Mouse (Mus musculus) liver, embryonic 14.5 days (tissue): ENCODE results near the gene Syne1. TPM values are rescaled to one million over a fixed set of nuclear protein-coding genes. Genes with fewer than 3 reads are reported as not detected.

Experiments
- ATAC-seq: fragments of 200-750 bp; cut with Nextera tagmentation; 2 replicates; pipeline ENCODE4 v1.8.0; 2017; ENCODE audit warnings: moderate number of reproducible peaks, mild to moderate bottlenecking, moderate library complexity; ENCODE audit not compliant: insufficient read depth
- DNase-seq, 3 experiments: peaks; one replicate each; pipeline ENCODE4 v3.0.0-alpha.2; 2012 to 2013; ENCODE audit warnings: low read depth in 3 of 3, low spot score in 3 of 3
- H3K27ac ChIP-seq: fragments of 300-500 bp; sonication (generic); 2 replicates; pipeline ENCODE4 v1.5.1; 2014; ENCODE audit warnings: moderate library complexity, mild to moderate bottlenecking, control low read depth, inconsistent platforms
- H3K27me3 ChIP-seq: fragments of 300-500 bp; sonication (generic); 2 replicates; pipeline ENCODE4 v1.6.1; 2014; ENCODE audit warnings: mild to moderate bottlenecking, low read length, moderate library complexity; ENCODE audit not compliant: control insufficient read depth, insufficient read depth
- H3K36me3 ChIP-seq: fragments of 300-500 bp; sonication (generic); replicated peaks from 2 replicates; pipeline ENCODE4 v1.6.1; 2014; ENCODE audit warnings: low read depth; ENCODE audit not compliant: control insufficient read depth, insufficient read depth
- H3K4me1 ChIP-seq, 2 experiments: fragments of 200-500 bp in 1 of 2; fragments of 300-500 bp in 1 of 2; sonication (generic) in 1 of 2; replicated peaks; 2 replicates each; pipeline ENCODE4 v1.6.1; 2012 to 2014; ENCODE audit warnings: antibody characterized with exemption in 1 of 2, inconsistent platforms in 1 of 2, low read length in 1 of 2; ENCODE audit not compliant: control insufficient read depth in 2 of 2, insufficient read depth in 2 of 2
- H3K4me2 ChIP-seq: fragments of 300-500 bp; sonication (generic); 2 replicates; pipeline ENCODE4 v1.6.1; 2014; ENCODE audit warnings: low read depth, mild to moderate bottlenecking, control low read depth, moderate library complexity
- H3K4me3 ChIP-seq, 2 experiments: fragments of 200-500 bp in 1 of 2; fragments of 300-500 bp in 1 of 2; sonication (generic) in 1 of 2; 2 replicates each; pipeline ENCODE4 v1.5.1; 2012 to 2014; ENCODE audit warnings: low read depth in 2 of 2, low read length in 2 of 2, mild to moderate bottlenecking in 2 of 2, control low read depth in 1 of 2, inconsistent platforms in 1 of 2, moderate library complexity in 1 of 2; ENCODE audit not compliant: insufficient read depth in 1 of 2
- H3K9ac ChIP-seq: fragments of 300-500 bp; sonication (generic); replicated peaks from 2 replicates; pipeline ENCODE4 v1.6.1; 2014; ENCODE audit warnings: mild to moderate bottlenecking, control low read depth, moderate library complexity
- H3K9me3 ChIP-seq: fragments of 300-500 bp; sonication (generic); 2 replicates; pipeline ENCODE4 v1.6.1; 2016; ENCODE audit warnings: low read length, mixed read lengths; ENCODE audit not compliant: control insufficient read depth
- CTCF ChIP-seq: IDR thresholded peaks from 2 replicates; pipeline ENCODE4 v1.5.1; 2016; ENCODE audit warnings: antibody characterized with exemption, low read depth, control low read depth
- EP300 ChIP-seq: IDR thresholded peaks from 2 replicates; pipeline ENCODE4 v1.6.1; 2016; ENCODE audit warnings: antibody characterized with exemption, low read depth
- WGBS: fragments of 180-500 bp; shearing (Covaris S2); extraction: QIAGEN DNeasy Blood & Tissue Kit; methylation state at CpG from one replicate; pipeline ENCODE4 v1.1.7; 2014; ENCODE audit not compliant: insufficient replicate concordance; 5-methylcytosine and 5-hydroxymethylcytosine counted together
- polyA plus RNA-seq, 2 experiments: library from polyadenylated mRNA; depleted of rRNA in 1 of 2; stranded (reverse) in 1 of 2; unstranded in 1 of 2; fragments of >200 nt; fragmentation: Nextera tagmentation in 1 of 2; extraction: Ambion mirVana in 1 of 2; gene quantifications; 2 replicates each; pipeline versions ENCODE4 v1.2.1 to v1.2.3; 2012 to 2014

Syne1 gene
- polyA plus RNA-seq, 2 experiments, result 3.1 to 3.6 TPM

GRCm38 (mm10) chr10:5368266-5368665, 183.0 kb downstream of the Syne1 start:
- WGBS, result 70% methylated on average over 6 of the region's 6 CpGs
- TF ChIP-seq EP300, result no peak
- Histone ChIP-seq H3K36me3 (no peaks in the 10 kb centered on the region), H3K4me3 (no peak overlapping the region), H3K4me2 (no peak overlapping the region), H3K4me1 (no peaks in the 10 kb centered on the region), H3K27me3 (no peaks in the 10 kb centered on the region), H3K27ac (no peak overlapping the region), H3K9me3 (no peaks in the 10 kb centered on the region), H3K9ac (no peak overlapping the region)
- DNase-seq (no peak), ATAC-seq (no peak)

DNA sequence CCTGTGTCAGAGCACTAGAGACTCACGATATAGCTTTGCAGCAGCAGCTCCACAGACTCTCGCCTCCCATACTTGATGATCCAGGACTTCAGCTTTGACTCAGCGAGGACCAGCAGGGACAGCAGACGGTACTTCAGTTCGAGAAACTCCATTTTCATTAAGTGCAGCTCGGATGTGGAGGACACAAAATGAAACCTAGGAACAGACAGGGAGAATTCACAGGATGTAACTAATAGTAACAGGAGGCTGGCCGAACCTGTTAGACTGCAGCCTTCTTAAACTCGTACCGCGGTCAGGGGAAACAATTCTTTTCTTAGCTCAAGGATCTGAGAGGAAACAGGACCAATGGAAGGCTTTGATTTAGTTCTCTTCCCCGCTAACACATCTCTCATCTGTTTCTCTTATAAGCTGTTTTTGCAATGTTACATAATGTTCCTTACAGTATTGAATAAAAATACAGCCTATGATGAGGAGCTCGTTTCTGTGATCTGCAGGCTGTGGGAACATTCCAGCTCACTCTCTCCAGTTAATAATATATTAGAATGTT, 183.7 kb downstream of the Syne1 start:
- Histone ChIP-seq H3K9me3 (no peaks in the 10 kb centered on the region), H3K4me2 (no peak overlapping the region), H3K4me3 (no peak overlapping the region), H3K27ac (no peak overlapping the region), H3K4me1 (no peaks in the 10 kb centered on the region), H3K36me3 (no peaks in the 10 kb centered on the region), H3K9ac (no peak overlapping the region), H3K27me3 (no peaks in the 10 kb centered on the region)
- TF ChIP-seq CTCF (no peak), EP300 (no peak)
- DNase-seq (no peak), ATAC-seq (no peak)
- 57% methylated on average over 12 of the region's 12 CpGs for WGBS

GRCm38 (mm10) chr10:5360560-5360959, 190.7 kb downstream of the Syne1 start:
- no peaks in the 10 kb centered on the region for H3K36me3 ChIP-seq
- 61% methylated on average over 7 of the region's 7 CpGs for WGBS
- no peak for DNase-seq
- TF ChIP-seq CTCF (no peak), EP300 (no peak)
- no peak for ATAC-seq
- H3K27ac ChIP-seq, result no peak overlapping the region
- no peaks in the 10 kb centered on the region for H3K27me3 ChIP-seq
- no peak overlapping the region for H3K4me2 ChIP-seq
- no peak overlapping the region for H3K9ac ChIP-seq
- H3K4me1 ChIP-seq, result no peaks in the 10 kb centered on the region
- H3K9me3 ChIP-seq, result no peaks in the 10 kb centered on the region
- no peak overlapping the region for H3K4me3 ChIP-seq

DNA sequence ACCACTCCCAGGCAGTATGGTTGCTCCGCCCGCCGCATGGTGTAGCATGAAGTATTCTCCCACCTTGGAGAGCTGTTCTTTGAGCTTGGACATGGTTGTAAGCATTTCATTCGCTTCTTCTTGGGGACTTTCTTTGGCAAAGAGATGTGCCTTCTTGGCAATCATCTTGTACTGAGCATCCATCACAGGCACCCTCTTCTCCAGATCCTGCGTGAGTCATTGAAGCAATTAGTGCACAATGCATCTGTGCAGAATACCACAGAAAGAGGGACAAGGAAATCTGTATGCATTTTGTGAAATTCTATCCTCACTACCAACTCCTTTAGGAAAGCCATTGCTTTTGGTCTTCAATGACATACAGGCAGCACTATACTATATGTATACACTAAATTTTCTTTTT, 194.7 kb downstream of the Syne1 start:
- no peak overlapping the region for H3K9ac ChIP-seq
- H3K27ac ChIP-seq, result no peak overlapping the region
- WGBS, result 65% methylated on average over 5 of the region's 5 CpGs
- ATAC-seq (no peak), DNase-seq (no peak)
- H3K4me2 ChIP-seq, result no peak overlapping the region
- no peaks in the 10 kb centered on the region for H3K27me3 ChIP-seq
- H3K36me3 ChIP-seq, result no peaks in the 10 kb centered on the region
- H3K4me3 ChIP-seq, result no peak overlapping the region
- no peaks in the 10 kb centered on the region for H3K9me3 ChIP-seq
- no peaks in the 10 kb centered on the region for H3K4me1 ChIP-seq
- no peak for TF ChIP-seq EP300
- no peak for TF ChIP-seq CTCF

GRCm38 (mm10) chr10:5353390-5353789, 197.9 kb downstream of the Syne1 start:
- Histone ChIP-seq H3K36me3 (no peaks in the 10 kb centered on the region), H3K9ac (no peak overlapping the region), H3K4me2 (no peak overlapping the region), H3K27ac (no peak overlapping the region), H3K4me3 (no peak overlapping the region), H3K9me3 (no peaks in the 10 kb centered on the region), H3K4me1 (no peaks in the 10 kb centered on the region), H3K27me3 (no peaks in the 10 kb centered on the region)
- WGBS, result 64% methylated on average over 1 of the region's 1 CpGs
- ATAC-seq (no peak), DNase-seq (no peak)
- no peak for TF ChIP-seq CTCF

DNA sequence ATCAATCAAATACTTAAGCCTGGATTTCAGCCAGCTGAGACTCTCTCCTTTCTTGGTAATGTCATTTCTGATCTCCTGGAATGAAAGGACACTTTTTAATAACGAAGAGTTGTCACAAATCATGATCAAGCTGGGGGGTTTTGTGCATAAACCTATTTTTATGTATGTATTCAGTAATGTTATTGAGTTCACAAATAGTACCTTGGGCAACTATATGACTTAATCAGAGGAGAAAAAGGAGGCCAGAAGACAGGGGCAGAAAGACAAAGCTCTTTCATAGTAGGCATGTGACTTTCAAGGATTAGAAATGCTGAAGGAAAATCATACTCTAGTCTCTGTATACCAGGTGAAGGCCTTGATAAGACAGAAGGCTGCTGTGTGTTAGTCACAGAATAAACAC, 204.4 kb downstream of the Syne1 start:
- Histone ChIP-seq H3K9me3 (no peaks in the 10 kb centered on the region), H3K4me1 (no peaks in the 10 kb centered on the region)
- no peak for ATAC-seq

More for the DNA sequence above, 204.4 kb downstream of the Syne1 start:
- no peak overlapping the region for H3K9ac ChIP-seq
- no peaks in the 10 kb centered on the region for H3K27me3 ChIP-seq
- no peak overlapping the region for H3K4me2 ChIP-seq
- DNase-seq, result no peak
- WGBS, result 37% methylated on average over 1 of the region's 1 CpGs
- H3K27ac ChIP-seq, result no peak overlapping the region
- H3K36me3 ChIP-seq, result no peaks in the 10 kb centered on the region
- H3K4me3 ChIP-seq, result no peak overlapping the region
- no peak for TF ChIP-seq CTCF
- TF ChIP-seq EP300, result no peak
